Mouse (Mus musculus): ENCODE measurements at regions not wholly inside any gene's neighbourhood (a gene's known extent, or its start where the extent isn't known, plus 50 kb on each side); places are given as distances from the start of the nearest gene placed in this dataset.

DNA sequence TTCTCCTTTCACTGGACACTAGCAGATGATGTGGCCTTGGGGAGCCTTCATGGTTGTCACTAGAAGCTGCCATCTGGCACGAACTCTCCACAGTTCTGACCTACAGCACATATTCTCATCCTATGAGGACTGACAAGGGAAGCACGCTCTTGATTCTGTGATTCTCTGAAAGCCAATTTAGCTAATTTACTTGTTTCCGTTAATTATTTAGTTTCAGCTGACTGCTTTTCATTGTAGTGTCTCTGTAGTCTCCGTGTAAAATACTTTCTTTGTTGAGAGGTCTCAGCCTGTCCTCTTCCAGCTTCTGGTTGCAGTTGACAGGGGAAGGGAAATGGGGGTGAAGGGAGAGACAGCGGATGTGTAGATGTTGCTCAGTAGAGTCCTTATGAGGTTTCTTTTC, 102.9 kb upstream of the Sp4 start:
- TF ChIP-seq CTCF (IDR thresholded peaks at IDR 0.05; ENCODE audit: low read depth, low read length) (no peak), POLR2AphosphoS5 (IDR thresholded peaks at IDR 0.05; ENCODE audit: insufficient replicate concordance, low read depth, low read length) (no peak), TAL1 (conservative IDR thresholded peaks at IDR 0.05; ENCODE audit: low read depth, low read length) (no peak), GATA2 (IDR thresholded peaks at IDR 0.05; ENCODE audit: borderline replicate concordance, low read depth, low read length) (no peak), GATA1 (IDR thresholded peaks at IDR 0.05; ENCODE audit: borderline replicate concordance, low read length) (no peak)
- DNase-seq (ENCODE audit: low spot score) = no peak
- no peaks in the 10 kb centered on the region for H3K9me3 ChIP-seq (replicated peaks)
- no peak for ATAC-seq (ENCODE audit: extremely low read depth, insufficient number of reproducible peaks, low FRiP score, poor library complexity, severe bottlenecking)
- H3K4me3 ChIP-seq (ENCODE audit: low read depth, low read length) = no peak overlapping the region
- H3K4me1 ChIP-seq (ENCODE audit: insufficient read depth, low read depth, low read length) = no peaks in the 10 kb centered on the region
- 0 out of 2 replicates have a peak, but pooled peaks cover 3% of the 10 kb centered on the region for H3K27me3 ChIP-seq (ENCODE audit: insufficient read depth, low read length)
- no peaks in the 10 kb centered on the region for H3K36me3 ChIP-seq (replicated peaks)

GRCm38 (mm10) chr12:118403519-118404087, 102.4 kb upstream of the Sp4 start:
- Histone ChIP-seq H3K9me3 (replicated peaks) (no peaks in the 10 kb centered on the region), H3K36me3 (replicated peaks) (no peaks in the 10 kb centered on the region), H3K4me3 (ENCODE audit: low read depth, low read length) (no peak overlapping the region), H3K4me1 (ENCODE audit: insufficient read depth, low read depth, low read length) (no peaks in the 10 kb centered on the region), H3K27me3 (ENCODE audit: insufficient read depth, low read length) (0 out of 2 replicates have a peak, but pooled peaks cover 3% of the 10 kb centered on the region)
- DNase-seq (ENCODE audit: low spot score) (no peak), ATAC-seq (ENCODE audit: extremely low read depth, insufficient number of reproducible peaks, low FRiP score, poor library complexity, severe bottlenecking) (no peak)
- no peak for TF ChIP-seq TAL1 (conservative IDR thresholded peaks at IDR 0.05; ENCODE audit: low read depth, low read length)

DNA sequence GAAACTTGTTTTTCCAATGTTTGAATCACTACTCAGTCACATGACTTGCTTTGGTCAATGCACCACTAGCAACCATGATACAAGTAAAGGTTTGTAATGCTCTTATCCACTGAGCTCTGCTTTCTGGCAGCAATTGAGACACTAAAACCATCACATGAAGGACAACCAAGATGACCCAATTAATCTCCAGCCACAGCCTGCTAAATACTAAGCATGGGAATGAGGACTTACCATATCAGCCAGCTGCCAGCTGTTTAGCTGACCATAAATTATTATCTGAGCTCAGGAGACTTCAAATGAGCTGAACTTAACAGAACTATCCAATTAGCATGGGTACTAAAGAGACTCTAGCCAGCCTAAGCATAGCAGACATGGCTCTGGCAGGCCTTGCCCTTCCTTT, 100.1 kb upstream of the Sp4 start:
- Histone ChIP-seq H3K4me1 (ENCODE audit: insufficient read depth, low read depth, low read length) (no peaks in the 10 kb centered on the region), H3K4me3 (ENCODE audit: low read depth, low read length) (no peak overlapping the region), H3K36me3 (replicated peaks) (no peaks in the 10 kb centered on the region), H3K9me3 (replicated peaks) (no peaks in the 10 kb centered on the region), H3K27me3 (ENCODE audit: insufficient read depth, low read length) (no peaks in the 10 kb centered on the region)
- TF ChIP-seq GATA1 (IDR thresholded peaks at IDR 0.05; ENCODE audit: borderline replicate concordance, low read length) = no peak
- no peak for TF ChIP-seq CTCF (IDR thresholded peaks at IDR 0.05; ENCODE audit: low read depth, low read length)
- no peak for TF ChIP-seq POLR2AphosphoS5 (IDR thresholded peaks at IDR 0.05; ENCODE audit: insufficient replicate concordance, low read depth, low read length)
- DNase-seq (ENCODE audit: low spot score) = no peak
- ATAC-seq (ENCODE audit: extremely low read depth, insufficient number of reproducible peaks, low FRiP score, poor library complexity, severe bottlenecking) = no peak

GRCm38 (mm10) chr12:118391654-118392053, 90.4 kb upstream of the Sp4 start:
- DNase-seq (ENCODE audit: low spot score) = no peak
- TF ChIP-seq GATA1 (IDR thresholded peaks at IDR 0.05; ENCODE audit: borderline replicate concordance, low read length) (no peak), CTCF (IDR thresholded peaks at IDR 0.05; ENCODE audit: low read depth, low read length) (no peak), POLR2AphosphoS5 (IDR thresholded peaks at IDR 0.05; ENCODE audit: insufficient replicate concordance, low read depth, low read length) (no peak), TAL1 (conservative IDR thresholded peaks at IDR 0.05; ENCODE audit: low read depth, low read length) (no peak), GATA2 (IDR thresholded peaks at IDR 0.05; ENCODE audit: borderline replicate concordance, low read depth, low read length) (no peak)

GRCm38 (mm10) chr12:118381013-118381412, 79.8 kb upstream of the Sp4 start:
- ATAC-seq (ENCODE audit: extremely low read depth, insufficient number of reproducible peaks, low FRiP score, poor library complexity, severe bottlenecking) (no peak), DNase-seq (ENCODE audit: low spot score) (no peak)
- no peaks in the 10 kb centered on the region for H3K4me1 ChIP-seq (ENCODE audit: insufficient read depth, low read depth, low read length)
- TF ChIP-seq CTCF (IDR thresholded peaks at IDR 0.05; ENCODE audit: low read depth, low read length) (no peak), GATA1 (IDR thresholded peaks at IDR 0.05; ENCODE audit: borderline replicate concordance, low read length) (no peak), TAL1 (conservative IDR thresholded peaks at IDR 0.05; ENCODE audit: low read depth, low read length) (no peak), GATA2 (IDR thresholded peaks at IDR 0.05; ENCODE audit: borderline replicate concordance, low read depth, low read length) (no peak), POLR2AphosphoS5 (IDR thresholded peaks at IDR 0.05; ENCODE audit: insufficient replicate concordance, low read depth, low read length) (no peak)
- H3K36me3 ChIP-seq (replicated peaks) = no peaks in the 10 kb centered on the region
- no peaks in the 10 kb centered on the region for H3K9me3 ChIP-seq (replicated peaks)
- H3K27me3 ChIP-seq (ENCODE audit: insufficient read depth, low read length) = peaks cover 2% of the 10 kb centered on the region; the same call in 1 of the 2 replicates
- no peak overlapping the region; the same call in 1 of the 2 replicates for H3K4me3 ChIP-seq (ENCODE audit: low read depth, low read length)

More at GRCm38 (mm10) chr12:118391654-118392053, 90.4 kb upstream of the Sp4 start:
- no peak overlapping the region for H3K4me3 ChIP-seq (ENCODE audit: low read depth, low read length)
- no peaks in the 10 kb centered on the region for H3K27me3 ChIP-seq (ENCODE audit: insufficient read depth, low read length)
- no peak for ATAC-seq (ENCODE audit: extremely low read depth, insufficient number of reproducible peaks, low FRiP score, poor library complexity, severe bottlenecking)
- no peaks in the 10 kb centered on the region for H3K4me1 ChIP-seq (ENCODE audit: insufficient read depth, low read depth, low read length)
- H3K36me3 ChIP-seq (replicated peaks) = no peaks in the 10 kb centered on the region
- H3K9me3 ChIP-seq (replicated peaks) = no peaks in the 10 kb centered on the region

- Histone ChIP-seq H3K27me3 (ENCODE audit: insufficient read depth, low read length) (peaks cover 2% of the 10 kb centered on the region; the same call in 1 of the 2 replicates), H3K9me3 (replicated peaks) (no peaks in the 10 kb centered on the region), H3K36me3 (replicated peaks) (no peaks in the 10 kb centered on the region), H3K4me1 (ENCODE audit: insufficient read depth, low read depth, low read length) (no peaks in the 10 kb centered on the region), H3K4me3 (ENCODE audit: low read depth, low read length) (no peak overlapping the region)
- TF ChIP-seq CTCF (IDR thresholded peaks at IDR 0.05; ENCODE audit: low read depth, low read length) (no peak), GATA1 (IDR thresholded peaks at IDR 0.05; ENCODE audit: borderline replicate concordance, low read length) (no peak), POLR2AphosphoS5 (IDR thresholded peaks at IDR 0.05; ENCODE audit: insufficient replicate concordance, low read depth, low read length) (no peak), TAL1 (conservative IDR thresholded peaks at IDR 0.05; ENCODE audit: low read depth, low read length) (no peak)
- no peak for DNase-seq (ENCODE audit: low spot score)
- no peak for ATAC-seq (ENCODE audit: extremely low read depth, insufficient number of reproducible peaks, low FRiP score, poor library complexity, severe bottlenecking)
Observed at GRCm38 (mm10) chr12:118377898-118378297, 76.7 kb upstream of the Sp4 start.
